Mouse (Mus musculus): ENCODE data around the gene Zbtb32.

DNA sequence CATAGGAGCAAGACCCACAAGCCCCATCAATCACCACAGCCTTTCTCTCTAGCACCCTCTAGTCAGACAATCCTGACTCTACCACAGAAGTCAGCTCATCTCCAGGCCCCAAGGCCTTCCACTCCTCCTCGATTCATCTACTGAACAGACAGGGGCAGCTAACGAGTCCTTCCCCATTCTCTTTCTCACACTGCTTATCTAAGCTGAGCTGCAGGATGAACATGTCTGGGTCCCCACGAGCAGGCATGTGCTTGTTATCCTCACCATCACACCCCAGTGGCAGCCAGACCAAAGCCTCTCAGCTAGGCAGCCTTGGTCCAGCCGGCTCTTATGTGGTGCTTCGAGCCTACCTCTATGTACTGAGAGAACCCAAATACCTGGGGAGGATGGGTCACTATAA, 26.3 kb downstream of the Zbtb32 start:
- no peak for TF ChIP-seq CTCF (IDR thresholded peaks at IDR 0.05; ENCODE audit: borderline replicate concordance, control insufficient read depth, extremely low read depth, insufficient read depth, low read length, poor library complexity)
- no peak for TF ChIP-seq POLR2A (IDR thresholded peaks at IDR 0.05; ENCODE audit: control insufficient read depth, extremely low read depth, insufficient read depth, low read length, poor library complexity)
